Mouse (Mus musculus) midbrain, embryonic 16.5 days (tissue): Measurements from ENCODE around the gene Sphk1. TPM values are rescaled to one million over a fixed set of nuclear protein-coding genes. Genes with fewer than 3 reads are reported as not detected.
A peak's percentile ranks its signal among the peaks of the same experiment; 100 is the strongest.

Experiments used
- ATAC-seq: fragments of 200-750 bp; cut with Nextera tagmentation; 2 replicates; pipeline ENCODE4 v1.8.0; 2017; ENCODE audit warnings: moderate TSS enrichment
- H3K27ac ChIP-seq: fragments of 300-500 bp; sonication (generic); 2 replicates; pipeline ENCODE4 v1.5.1; 2014; ENCODE audit warnings: mild to moderate bottlenecking, low read length, mixed read lengths
- H3K27me3 ChIP-seq: fragments of 300-500 bp; sonication (generic); 2 replicates; pipeline ENCODE4 v1.6.1; 2014; ENCODE audit warnings: low read depth, low read length, mixed read lengths; ENCODE audit not compliant: control insufficient read depth, insufficient read depth
- H3K36me3 ChIP-seq: fragments of 300-500 bp; sonication (generic); 2 replicates; pipeline ENCODE4 v1.6.1; 2014; ENCODE audit warnings: mild to moderate bottlenecking, low read length, moderate library complexity, mixed read lengths; ENCODE audit not compliant: control insufficient read depth, insufficient read depth
- H3K4me1 ChIP-seq: fragments of 300-500 bp; sonication (generic); 2 replicates; pipeline ENCODE4 v1.6.1; 2014; ENCODE audit warnings: mild to moderate bottlenecking, low read length, mixed read lengths; ENCODE audit not compliant: control insufficient read depth, insufficient read depth
- H3K4me2 ChIP-seq: fragments of 300-500 bp; sonication (generic); 2 replicates; pipeline ENCODE4 v1.6.1; 2014; ENCODE audit warnings: mild to moderate bottlenecking, low read length, mixed read lengths
- H3K4me3 ChIP-seq: fragments of 300-500 bp; sonication (generic); 2 replicates; pipeline ENCODE4 v1.5.1; 2014; ENCODE audit warnings: low read depth, mild to moderate bottlenecking, low read length, moderate library complexity, mixed read lengths
- H3K9ac ChIP-seq: fragments of 300-500 bp; sonication (generic); 2 replicates; pipeline ENCODE4 v1.6.1; 2014; ENCODE audit warnings: low read depth, low read length, mixed read lengths
- H3K9me3 ChIP-seq: fragments of 300-500 bp; sonication (generic); replicated peaks from 2 replicates; pipeline ENCODE4 v1.6.1; 2014; ENCODE audit warnings: mild to moderate bottlenecking, low read length, mixed read lengths; ENCODE audit not compliant: control insufficient read depth, poor library complexity, severe bottlenecking
- WGBS: fragments of 180-500 bp; shearing (Covaris S2); extraction: QIAGEN DNeasy Blood & Tissue Kit; methylation state at CpG from one replicate; pipeline ENCODE4 v1.1.7; 2014; 5-methylcytosine and 5-hydroxymethylcytosine counted together
- polyA plus RNA-seq: library from polyadenylated mRNA; unstranded; fragments of >200 nt; fragmentation: Nextera tagmentation; extraction: Ambion mirVana; gene quantifications from 2 replicates; pipeline ENCODE4 v1.2.1, GENCODE M21; 2015

Sphk1 gene
- polyA plus RNA-seq, 1 experiment from 2014 or later: 5.5 TPM

- Histone ChIP-seq H3K27ac (no peak overlapping the region), H3K36me3 (no peaks in the 10 kb centered on the region), H3K4me3 (no peak overlapping the region), H3K27me3 (no peaks in the 10 kb centered on the region), H3K9ac (no peak overlapping the region), H3K9me3 (no peaks in the 10 kb centered on the region), H3K4me2 (no peak overlapping the region), H3K4me1 (no peaks in the 10 kb centered on the region)
- ATAC-seq: no peak
- 87% methylated on average over 17 of the region's 17 CpGs for WGBS
Observed at GRCm38 (mm10) chr11:116504516-116504915, 26.2 kb upstream of the Sphk1 start.

- WGBS: 76% methylated on average over 5 of the region's 5 CpGs
- H3K27me3 ChIP-seq: no peaks in the 10 kb centered on the region
- H3K9me3 ChIP-seq: no peaks in the 10 kb centered on the region
- no peak overlapping the region for H3K27ac ChIP-seq
- no peak for ATAC-seq
- H3K4me2 ChIP-seq: no peak overlapping the region
- no peaks in the 10 kb centered on the region for H3K36me3 ChIP-seq
- H3K4me3 ChIP-seq: no peak overlapping the region
- no peak overlapping the region for H3K9ac ChIP-seq
- H3K4me1 ChIP-seq: no peaks in the 10 kb centered on the region
Observed at GRCm38 (mm10) chr11:116505573-116505972, 25.2 kb upstream of the Sphk1 start.

- H3K4me2 ChIP-seq: no peak overlapping the region
- H3K4me1 ChIP-seq: no peaks in the 10 kb centered on the region
- H3K9me3 ChIP-seq: no peaks in the 10 kb centered on the region
- H3K4me3 ChIP-seq: no peak overlapping the region
- H3K27ac ChIP-seq: no peak overlapping the region
- WGBS: 81% methylated on average over 17 of the region's 17 CpGs
- no peaks in the 10 kb centered on the region for H3K27me3 ChIP-seq
- no peaks in the 10 kb centered on the region for H3K36me3 ChIP-seq
- no peak overlapping the region for H3K9ac ChIP-seq
- no peak for ATAC-seq
Observed at GRCm38 (mm10) chr11:116506151-116506875, 24.4 kb upstream of the Sphk1 start.

- Histone ChIP-seq H3K4me3 (no peak overlapping the region), H3K36me3 (no peaks in the 10 kb centered on the region), H3K9me3 (no peaks in the 10 kb centered on the region), H3K4me1 (no peaks in the 10 kb centered on the region), H3K27ac (no peak overlapping the region), H3K27me3 (no peaks in the 10 kb centered on the region), H3K4me2 (no peak overlapping the region), H3K9ac (no peak overlapping the region)
- ATAC-seq: no peak
- WGBS: 72% methylated on average over 2 of the region's 2 CpGs
Observed at GRCm38 (mm10) chr11:116508689-116509088, 22.0 kb upstream of the Sphk1 start.

GRCm38 (mm10) chr11:116511301-116511868 lies 19.3 kb upstream of the Sphk1 start:
- ATAC-seq: no peak
- WGBS: 73% methylated on average over 7 of the region's 7 CpGs
- Histone ChIP-seq H3K36me3 (no peaks in the 10 kb centered on the region), H3K9ac (no peak overlapping the region), H3K27me3 (no peaks in the 10 kb centered on the region), H3K9me3 (no peaks in the 10 kb centered on the region), H3K4me3 (no peak overlapping the region), H3K4me2 (no peak overlapping the region), H3K4me1 (no peaks in the 10 kb centered on the region), H3K27ac (no peak overlapping the region)

- Histone ChIP-seq H3K27me3 (no peaks in the 10 kb centered on the region), H3K4me2 (no peak overlapping the region), H3K36me3 (no peaks in the 10 kb centered on the region), H3K9ac (no peak overlapping the region), H3K4me3 (no peak overlapping the region), H3K9me3 (no peaks in the 10 kb centered on the region), H3K27ac (no peak overlapping the region), H3K4me1 (no peaks in the 10 kb centered on the region)
- WGBS: 92% methylated on average over 7 of the region's 7 CpGs
- ATAC-seq: no peak
Observed at GRCm38 (mm10) chr11:116512154-116512553, 18.6 kb upstream of the Sphk1 start.

GRCm38 (mm10) chr11:116512987-116513386 lies 17.7 kb upstream of the Sphk1 start:
- no peaks in the 10 kb centered on the region for H3K4me1 ChIP-seq
- no peaks in the 10 kb centered on the region for H3K9me3 ChIP-seq
- H3K9ac ChIP-seq: no peak overlapping the region
- 83% methylated on average over 6 of the region's 6 CpGs for WGBS
- no peaks in the 10 kb centered on the region for H3K27me3 ChIP-seq
- no peak for ATAC-seq
- no peak overlapping the region for H3K27ac ChIP-seq
- no peaks in the 10 kb centered on the region for H3K36me3 ChIP-seq
- no peak overlapping the region for H3K4me3 ChIP-seq
- no peak overlapping the region for H3K4me2 ChIP-seq

- Histone ChIP-seq H3K27me3 (no peaks in the 10 kb centered on the region), H3K27ac (no peak overlapping the region), H3K4me2 (no peak overlapping the region), H3K4me3 (no peak overlapping the region), H3K9ac (no peak overlapping the region), H3K9me3 (no peaks in the 10 kb centered on the region), H3K36me3 (no peaks in the 10 kb centered on the region), H3K4me1 (no peaks in the 10 kb centered on the region)
- 84% methylated on average over 4 of the region's 4 CpGs for WGBS
- no peak for ATAC-seq
Observed at GRCm38 (mm10) chr11:116513531-116514038, 17.1 kb upstream of the Sphk1 start.

GRCm38 (mm10) chr11:116515330-116516020 lies 15.2 kb upstream of the Sphk1 start:
- no peak overlapping the region for H3K27ac ChIP-seq
- H3K27me3 ChIP-seq: no peaks in the 10 kb centered on the region
- no peaks in the 10 kb centered on the region for H3K4me1 ChIP-seq
- peak overlapping the region; percentile 34 for H3K4me2 ChIP-seq
- H3K36me3 ChIP-seq: no peaks in the 10 kb centered on the region
- WGBS: 10% methylated on average over 24 of the region's 24 CpGs
- ATAC-seq: no peak
- 0 out of 2 replicates have a peak overlapping the region, but pooled peaks have one; percentile 21 for H3K9ac ChIP-seq
- H3K9me3 ChIP-seq: no peaks in the 10 kb centered on the region
- H3K4me3 ChIP-seq: peak overlapping the region; percentile 2; the same call in 1 of the 2 replicates
